Mouse (Mus musculus) erythroblast, embryonic 14.5 days (primary cell): Measurements from ENCODE around the gene Txnrd1.

ENCODE experiments used
- GATA1 ChIP-seq: IDR thresholded peaks from 2 replicates; pipeline ENCODE4 v1.6.1; 2012; ENCODE audit warnings: low read length, inconsistent platforms, mixed read lengths
- TAL1 ChIP-seq: IDR thresholded peaks from 3 replicates; pipeline ENCODE4 v1.6.1; 2012; ENCODE audit warnings: low read length, inconsistent platforms, mixed read lengths

- TF ChIP-seq TAL1 (no peak), GATA1 (no peak)
Observed at GRCm38 (mm10) chr10:82826516-82826915, 7.2 kb upstream of the Txnrd1 start.
